Mouse (Mus musculus): ENCODE data around the gene Gpa33. TPM values are rescaled to one million over a fixed set of nuclear protein-coding genes. Genes with fewer than 3 reads are reported as not detected.

Gene Gpa33
- 6.9 TPM in 1 of 2 replicates, not detected in the other for polyA plus RNA-seq (2011; ENCODE audit: insufficient read depth, insufficient read length, low replicate concordance, missing spikeins)

DNA sequence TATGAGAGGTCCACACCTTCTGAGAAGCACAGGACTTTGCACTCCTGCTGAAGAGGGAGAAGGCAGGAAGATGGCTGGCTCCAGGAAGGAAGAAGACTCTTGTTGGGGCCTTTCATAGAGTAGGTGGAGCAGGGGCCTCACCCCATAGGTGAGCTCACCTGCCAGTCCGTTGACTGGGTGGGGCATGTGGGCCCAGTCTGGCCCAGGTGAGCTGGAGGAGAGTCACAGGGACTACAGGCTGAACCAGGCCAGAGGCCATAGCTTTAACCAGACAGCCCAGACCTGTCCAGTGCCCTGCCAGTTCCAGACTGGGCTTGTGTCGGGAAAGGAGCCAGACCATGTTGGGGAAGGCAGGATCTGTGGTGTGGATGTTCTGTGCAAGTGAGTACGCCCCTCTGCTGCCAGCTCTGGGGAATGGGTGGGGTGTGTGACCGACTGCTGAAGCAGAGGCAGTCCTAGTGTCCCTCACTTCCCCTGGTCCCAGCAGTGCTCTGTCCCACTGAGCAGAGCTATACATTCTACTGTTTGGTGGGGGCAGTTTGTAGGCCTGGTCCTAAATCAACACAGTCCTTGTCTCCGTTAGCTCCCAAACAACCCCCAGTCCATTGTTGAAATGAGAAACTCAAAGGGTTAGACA lies at the start of gene Gpa33:
Gene Gpa33 (plus strand): TSS at position 15 of the 637 bp plus-strand sequence.
- TF ChIP-seq POLR2A (IDR thresholded peaks at IDR 0.05; ENCODE audit: borderline replicate concordance, control insufficient read depth, low read depth, low read length) (no peak), CTCF (IDR thresholded peaks at IDR 0.05; ENCODE audit: control insufficient read depth, insufficient read depth, low read length) (no peak)
- 82% methylated on average over 5 of the region's 5 CpGs for WGBS

DNA sequence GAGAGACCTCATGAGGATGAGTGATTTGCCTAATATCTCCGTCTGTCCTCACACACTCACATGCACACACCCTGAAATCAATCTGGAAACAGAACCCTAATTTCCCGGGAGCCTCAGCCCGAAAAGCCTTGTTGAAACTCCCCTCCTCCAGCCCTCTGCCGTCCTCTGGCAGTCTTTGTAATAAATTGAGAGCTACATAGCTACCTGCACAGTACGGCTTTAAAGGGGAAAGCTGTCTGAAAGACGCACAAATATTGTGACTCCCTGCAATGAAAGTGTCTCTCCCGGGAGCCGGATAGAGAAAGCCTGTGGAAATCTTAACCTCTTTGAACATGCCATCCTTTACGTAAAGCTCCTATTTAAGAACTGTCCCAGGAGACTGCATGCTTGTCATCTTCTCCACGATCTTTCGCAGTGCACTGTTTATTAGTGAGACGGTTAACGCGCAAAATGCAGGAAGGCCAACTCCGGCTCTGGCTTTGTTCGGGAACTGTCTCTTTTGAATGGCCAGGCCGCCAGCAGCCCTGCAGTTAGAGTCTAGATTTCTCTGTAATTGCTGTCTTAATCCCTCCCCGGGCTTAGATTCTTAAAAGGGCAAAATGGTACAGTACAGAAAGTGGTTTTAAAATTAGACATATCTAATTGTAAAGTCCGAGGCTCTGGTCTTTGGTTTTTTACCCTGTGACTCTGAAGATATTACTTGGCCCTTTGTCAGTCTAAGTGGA lies 41.4 kb upstream of the Gpa33 start:
- WGBS = 90% methylated on average over 19 of the region's 19 CpGs
- no peak overlapping the region for H3K27ac ChIP-seq (ENCODE audit: control insufficient read depth, insufficient read depth, low read depth, low read length, poor library complexity)
- no peaks in the 10 kb centered on the region for H3K4me1 ChIP-seq (ENCODE audit: control insufficient read depth, insufficient read depth, low read length)
- TF ChIP-seq CTCF (IDR thresholded peaks at IDR 0.05; ENCODE audit: control insufficient read depth, insufficient read depth, low read length) = no peak
- TF ChIP-seq POLR2A (IDR thresholded peaks at IDR 0.05; ENCODE audit: borderline replicate concordance, control insufficient read depth, low read depth, low read length) = no peak
- H3K4me3 ChIP-seq (replicated peaks; ENCODE audit: control insufficient read depth, low read depth, low read length) = no peak overlapping the region

More for the DNA sequence above, at the start of gene Gpa33:
- Histone ChIP-seq H3K27ac (ENCODE audit: control insufficient read depth, insufficient read depth, low read depth, low read length, poor library complexity) (no peak within 1 kb of the TSS), H3K4me1 (ENCODE audit: control insufficient read depth, insufficient read depth, low read length) (no peaks in the 10 kb centered on the region), H3K4me3 (replicated peaks; ENCODE audit: control insufficient read depth, low read depth, low read length) (no peak within 1 kb of the TSS)

DNA sequence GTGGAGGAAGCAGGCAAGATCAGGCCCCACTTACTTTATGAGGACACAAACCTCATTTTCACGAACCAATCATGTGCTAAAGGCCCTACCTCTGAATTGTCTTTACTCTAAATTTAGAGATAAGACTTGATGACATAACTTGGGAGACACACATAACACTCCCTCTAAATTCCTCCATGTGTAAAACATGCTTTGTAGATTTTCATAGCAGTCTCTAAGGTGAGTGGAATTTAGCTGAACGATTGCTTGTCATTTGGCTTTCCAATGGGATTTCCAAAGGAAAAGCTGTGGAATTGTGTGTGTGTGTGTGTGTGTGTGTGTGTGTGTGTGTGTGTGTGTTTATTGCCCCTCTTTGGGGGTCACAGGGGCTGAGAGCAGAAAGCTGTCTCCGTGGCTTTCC lies 40.7 kb upstream of the Gpa33 start:
- WGBS = 51% methylated on average over 3 of the region's 3 CpGs
- no peak overlapping the region for H3K4me3 ChIP-seq (replicated peaks; ENCODE audit: control insufficient read depth, low read depth, low read length)
- H3K4me1 ChIP-seq (ENCODE audit: control insufficient read depth, insufficient read depth, low read length) = no peaks in the 10 kb centered on the region
- no peak overlapping the region for H3K27ac ChIP-seq (ENCODE audit: control insufficient read depth, insufficient read depth, low read depth, low read length, poor library complexity)
- TF ChIP-seq POLR2A (IDR thresholded peaks at IDR 0.05; ENCODE audit: borderline replicate concordance, control insufficient read depth, low read depth, low read length) (no peak), CTCF (IDR thresholded peaks at IDR 0.05; ENCODE audit: control insufficient read depth, insufficient read depth, low read length) (no peak)

DNA sequence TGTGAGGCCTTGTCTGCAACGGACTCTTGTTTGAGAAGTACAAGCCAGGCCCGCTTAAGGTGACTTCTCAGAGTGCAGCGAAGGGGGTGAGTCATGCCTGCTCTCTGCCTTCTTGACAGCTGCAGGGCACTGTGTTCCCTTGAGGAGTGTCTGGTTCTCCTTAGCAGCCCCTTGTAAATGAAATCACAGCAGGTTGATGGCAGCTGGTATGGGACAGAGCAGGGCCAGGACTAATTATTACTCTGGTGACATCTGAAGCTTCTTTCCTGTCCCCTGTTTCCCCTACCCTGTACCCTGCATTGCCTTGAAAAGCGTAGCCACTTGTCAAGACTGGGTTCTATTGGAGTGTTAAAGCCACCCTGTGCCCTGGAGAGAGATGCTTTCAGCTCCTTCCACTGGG lies 40.3 kb upstream of the Gpa33 start:
- no peak overlapping the region for H3K27ac ChIP-seq (ENCODE audit: control insufficient read depth, insufficient read depth, low read depth, low read length, poor library complexity)
- TF ChIP-seq CTCF (IDR thresholded peaks at IDR 0.05; ENCODE audit: control insufficient read depth, insufficient read depth, low read length) (no peak), POLR2A (IDR thresholded peaks at IDR 0.05; ENCODE audit: borderline replicate concordance, control insufficient read depth, low read depth, low read length) (no peak)
- 54% methylated on average over 4 of the region's 4 CpGs for whole genome bisulfite sequencing
- no peaks in the 10 kb centered on the region for H3K4me1 ChIP-seq (ENCODE audit: control insufficient read depth, insufficient read depth, low read length)
- no peak overlapping the region for H3K4me3 ChIP-seq (replicated peaks; ENCODE audit: control insufficient read depth, low read depth, low read length)

DNA sequence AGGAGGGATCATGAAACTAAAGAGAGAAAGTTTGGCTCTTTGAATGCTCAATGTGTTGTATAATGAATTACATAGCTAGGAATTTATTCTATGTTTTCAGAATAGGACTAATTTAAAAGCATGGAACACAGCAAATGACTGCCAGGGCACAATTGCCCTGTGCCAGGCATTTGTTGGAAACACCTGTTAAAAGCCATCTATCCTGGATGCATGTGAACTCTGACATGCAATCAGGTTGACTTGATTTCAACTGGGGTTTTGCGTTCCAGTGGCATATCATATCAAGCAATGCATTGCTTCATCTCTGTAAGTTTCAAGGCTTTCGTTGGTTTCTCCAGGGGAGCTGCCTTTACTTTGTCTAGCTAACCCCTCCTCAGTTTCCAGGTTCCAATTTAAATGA lies 39.7 kb upstream of the Gpa33 start:
- Histone ChIP-seq H3K4me1 (ENCODE audit: control insufficient read depth, insufficient read depth, low read length) (no peaks in the 10 kb centered on the region), H3K27ac (ENCODE audit: control insufficient read depth, insufficient read depth, low read depth, low read length, poor library complexity) (no peak overlapping the region), H3K4me3 (replicated peaks; ENCODE audit: control insufficient read depth, low read depth, low read length) (no peak overlapping the region)
- TF ChIP-seq POLR2A (IDR thresholded peaks at IDR 0.05; ENCODE audit: borderline replicate concordance, control insufficient read depth, low read depth, low read length) (no peak), CTCF (IDR thresholded peaks at IDR 0.05; ENCODE audit: control insufficient read depth, insufficient read depth, low read length) (no peak)
- WGBS = 76% methylated on average over 2 of the region's 2 CpGs

DNA sequence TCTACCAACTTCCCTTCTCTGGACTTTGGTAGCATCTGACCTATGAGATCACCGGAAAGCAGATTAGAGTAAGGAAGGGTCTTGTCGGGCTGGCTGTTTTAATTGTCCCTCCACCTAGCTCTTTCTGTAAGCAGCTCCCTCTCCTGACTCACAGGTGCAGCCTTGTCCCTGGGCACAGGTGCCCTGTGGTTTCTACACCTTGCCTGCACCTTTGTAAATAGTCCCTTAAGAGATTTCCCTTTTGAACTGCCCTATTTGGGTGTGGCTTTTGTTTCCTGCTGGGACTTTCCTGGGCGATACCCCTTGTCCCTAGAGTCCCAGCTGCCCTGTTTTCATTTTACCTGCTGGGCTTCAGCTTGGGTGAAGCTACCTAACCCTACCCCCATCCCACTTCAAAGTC lies 35.6 kb upstream of the Gpa33 start:
- WGBS = 68% methylated on average over 3 of the region's 3 CpGs
- H3K27ac ChIP-seq (ENCODE audit: control insufficient read depth, insufficient read depth, low read depth, low read length, poor library complexity) = no peak overlapping the region
- no peaks in the 10 kb centered on the region for H3K4me1 ChIP-seq (ENCODE audit: control insufficient read depth, insufficient read depth, low read length)
- no peak overlapping the region for H3K4me3 ChIP-seq (replicated peaks; ENCODE audit: control insufficient read depth, low read depth, low read length)
- TF ChIP-seq POLR2A (IDR thresholded peaks at IDR 0.05; ENCODE audit: borderline replicate concordance, control insufficient read depth, low read depth, low read length) (no peak), CTCF (IDR thresholded peaks at IDR 0.05; ENCODE audit: control insufficient read depth, insufficient read depth, low read length) (no peak)

DNA sequence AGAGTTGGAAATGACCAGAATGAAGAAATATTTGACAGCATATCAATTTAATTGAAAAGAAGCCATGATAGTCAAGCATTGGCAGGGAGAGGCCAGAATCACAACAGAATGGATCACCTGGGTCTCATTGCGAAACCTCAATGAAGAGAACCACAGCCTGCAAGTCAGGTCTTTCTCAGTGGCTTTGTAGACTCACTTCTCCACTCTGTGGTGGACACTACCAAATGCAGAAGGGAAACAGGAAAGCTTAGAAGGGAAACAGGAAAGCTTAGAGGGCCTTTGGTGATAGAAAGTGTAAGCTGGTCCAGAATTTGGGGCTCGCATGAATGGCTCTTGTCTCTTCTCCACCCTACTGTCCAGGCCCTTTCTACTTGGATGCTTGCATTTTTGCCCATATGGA lies 31.9 kb upstream of the Gpa33 start:
- Histone ChIP-seq H3K4me1 (ENCODE audit: control insufficient read depth, insufficient read depth, low read length) (no peaks in the 10 kb centered on the region), H3K27ac (ENCODE audit: control insufficient read depth, insufficient read depth, low read depth, low read length, poor library complexity) (no peak overlapping the region), H3K4me3 (replicated peaks; ENCODE audit: control insufficient read depth, low read depth, low read length) (no peak overlapping the region)
- WGBS = 59% methylated on average over 2 of the region's 2 CpGs
- no peak for TF ChIP-seq CTCF (IDR thresholded peaks at IDR 0.05; ENCODE audit: control insufficient read depth, insufficient read depth, low read length)
- no peak for TF ChIP-seq POLR2A (IDR thresholded peaks at IDR 0.05; ENCODE audit: borderline replicate concordance, control insufficient read depth, low read depth, low read length)

DNA sequence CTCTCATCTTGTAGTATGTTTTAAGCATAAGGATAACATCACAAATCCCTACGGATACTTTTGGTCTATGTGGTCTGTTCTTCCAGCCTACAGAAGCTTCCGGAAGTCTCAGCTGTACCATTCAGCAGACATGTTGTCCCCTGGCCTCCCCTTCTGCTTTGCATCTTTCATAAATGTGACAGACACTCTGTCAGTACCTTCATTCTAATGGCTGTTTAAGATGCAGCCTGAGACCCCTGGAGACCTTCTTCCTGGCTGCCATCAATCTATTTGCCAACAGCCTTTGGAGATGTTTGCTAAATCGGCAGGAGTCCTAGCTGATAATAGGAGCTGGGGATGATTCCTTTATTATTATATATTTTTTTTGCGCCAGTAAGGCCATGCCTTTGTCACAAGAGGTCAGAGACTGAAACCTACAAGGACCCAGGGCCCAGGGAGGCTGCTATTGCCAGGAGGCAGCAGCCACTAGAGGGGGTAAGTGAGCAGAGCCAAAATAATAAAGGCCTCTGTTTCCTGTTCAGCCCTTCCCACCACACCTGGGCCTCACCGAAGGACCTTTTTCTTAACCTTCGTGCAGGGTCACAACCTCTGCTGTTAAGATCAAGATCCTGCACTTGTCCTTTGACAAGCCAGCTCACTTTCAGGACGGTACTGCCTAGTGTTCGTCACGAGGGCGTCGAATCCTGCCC lies 27.0 kb upstream of the Gpa33 start:
- H3K4me1 ChIP-seq (ENCODE audit: control insufficient read depth, insufficient read depth, low read length) = no peaks in the 10 kb centered on the region
- H3K27ac ChIP-seq (ENCODE audit: control insufficient read depth, insufficient read depth, low read depth, low read length, poor library complexity) = no peak overlapping the region
- WGBS = 74% methylated on average over 11 of the region's 11 CpGs
- no peak overlapping the region for H3K4me3 ChIP-seq (replicated peaks; ENCODE audit: control insufficient read depth, low read depth, low read length)
- TF ChIP-seq POLR2A (IDR thresholded peaks at IDR 0.05; ENCODE audit: borderline replicate concordance, control insufficient read depth, low read depth, low read length) (no peak), CTCF (IDR thresholded peaks at IDR 0.05; ENCODE audit: control insufficient read depth, insufficient read depth, low read length) (peak; percentile 47)

All from bone marrow, adult 2 months (tissue).